Mouse (Mus musculus): ENCODE measurements at regions not wholly inside any gene's neighbourhood (a gene's known extent, or its start where the extent isn't known, plus 50 kb on each side); places are given as distances from the start of the nearest gene placed in this dataset.

GRCm38 (mm10) chr13:110895900-110896299, 358.9 kb upstream of the Actbl2 start:
- Histone ChIP-seq H3K4me2 (replicated peaks) (no peak overlapping the region), H3K27me3 (no peaks in the 10 kb centered on the region), H3K4me3 (no peak overlapping the region), H3K27ac (replicated peaks) (no peak overlapping the region), H3K4me1 (no peaks in the 10 kb centered on the region), H3K9me3 (no peaks in the 10 kb centered on the region), H3K36me3 (no peaks in the 10 kb centered on the region), H3K9ac (replicated peaks) (no peak overlapping the region)
- ATAC-seq (replicated peaks): no peak
- 54% methylated on average over 8 of the region's 8 CpGs for WGBS

GRCm38 (mm10) chr13:110897621-110898020, 357.2 kb upstream of the Actbl2 start:
- no peaks in the 10 kb centered on the region for H3K36me3 ChIP-seq
- no peak overlapping the region for H3K4me3 ChIP-seq
- H3K9me3 ChIP-seq: no peaks in the 10 kb centered on the region
- H3K4me2 ChIP-seq (replicated peaks): no peak overlapping the region
- no peak overlapping the region for H3K27ac ChIP-seq (replicated peaks)
- H3K9ac ChIP-seq (replicated peaks): no peak overlapping the region
- H3K4me1 ChIP-seq: no peaks in the 10 kb centered on the region
- WGBS: 64% methylated on average over 4 of the region's 4 CpGs
- no peaks in the 10 kb centered on the region for H3K27me3 ChIP-seq
- no peak for ATAC-seq (replicated peaks)

- Histone ChIP-seq H3K4me1 (no peaks in the 10 kb centered on the region), H3K27ac (replicated peaks) (no peak overlapping the region), H3K9me3 (no peaks in the 10 kb centered on the region), H3K36me3 (no peaks in the 10 kb centered on the region), H3K4me3 (no peak overlapping the region), H3K9ac (replicated peaks) (no peak overlapping the region), H3K4me2 (replicated peaks) (no peak overlapping the region), H3K27me3 (no peaks in the 10 kb centered on the region)
- no peak for ATAC-seq (replicated peaks)
- 64% methylated on average over 7 of the region's 7 CpGs for WGBS
These were observed 351.7 kb upstream of the Actbl2 start for GRCm38 (mm10) chr13:110902994-110903644.

- H3K36me3 ChIP-seq: no peaks in the 10 kb centered on the region
- no peak overlapping the region for H3K27ac ChIP-seq (replicated peaks)
- 63% methylated on average over 6 of the region's 6 CpGs for WGBS
- H3K4me3 ChIP-seq: no peak overlapping the region
- no peak overlapping the region for H3K9ac ChIP-seq (replicated peaks)
- H3K4me2 ChIP-seq (replicated peaks): no peak overlapping the region
- no peaks in the 10 kb centered on the region for H3K9me3 ChIP-seq
- H3K27me3 ChIP-seq: no peaks in the 10 kb centered on the region
- H3K4me1 ChIP-seq: no peaks in the 10 kb centered on the region
- no peak for ATAC-seq (replicated peaks)
These were observed 347.4 kb upstream of the Actbl2 start for GRCm38 (mm10) chr13:110907319-110907955.

GRCm38 (mm10) chr13:110911866-110912265, 342.9 kb upstream of the Actbl2 start:
- H3K9ac ChIP-seq (replicated peaks): no peak overlapping the region
- ATAC-seq (replicated peaks): no peak
- no peak overlapping the region for H3K27ac ChIP-seq (replicated peaks)
- H3K4me3 ChIP-seq: no peak overlapping the region
- no peaks in the 10 kb centered on the region for H3K4me1 ChIP-seq
- H3K27me3 ChIP-seq: no peaks in the 10 kb centered on the region
- no peak overlapping the region for H3K4me2 ChIP-seq (replicated peaks)
- H3K36me3 ChIP-seq: no peaks in the 10 kb centered on the region
- WGBS: 86% methylated on average over 7 of the region's 7 CpGs
- H3K9me3 ChIP-seq: no peaks in the 10 kb centered on the region

- Histone ChIP-seq H3K4me3 (no peak overlapping the region), H3K27me3 (no peaks in the 10 kb centered on the region)
- WGBS: 78% methylated on average over 4 of the region's 4 CpGs
These were observed 341.6 kb upstream of the Actbl2 start for GRCm38 (mm10) chr13:110913177-110913576.

GRCm38 (mm10) chr13:110913687-110914086, 341.1 kb upstream of the Actbl2 start:
- Histone ChIP-seq H3K9me3 (no peaks in the 10 kb centered on the region), H3K27ac (replicated peaks) (peak overlapping the region; percentile 31; the same call in 1 of the 2 replicates), H3K4me2 (replicated peaks) (no peak overlapping the region), H3K9ac (replicated peaks) (no peak overlapping the region), H3K36me3 (no peaks in the 10 kb centered on the region), H3K4me1 (no peaks in the 10 kb centered on the region), H3K27me3 (no peaks in the 10 kb centered on the region), H3K4me3 (no peak overlapping the region)
- ATAC-seq (replicated peaks): no peak
- 67% methylated on average over 5 of the region's 5 CpGs for WGBS

More at GRCm38 (mm10) chr13:110913177-110913576, 341.6 kb upstream of the Actbl2 start:
- Histone ChIP-seq H3K4me1 (no peaks in the 10 kb centered on the region), H3K4me2 (replicated peaks) (no peak overlapping the region), H3K27ac (replicated peaks) (peak overlapping the region; percentile 31; the same call in 1 of the 2 replicates), H3K9me3 (no peaks in the 10 kb centered on the region), H3K9ac (replicated peaks) (no peak overlapping the region), H3K36me3 (no peaks in the 10 kb centered on the region)
- no peak for ATAC-seq (replicated peaks)

- no peak overlapping the region for H3K9ac ChIP-seq (replicated peaks)
- 67% methylated on average over 1 of the region's 1 CpGs for WGBS
- no peak overlapping the region for H3K4me3 ChIP-seq
- ATAC-seq (replicated peaks): no peak
- H3K9me3 ChIP-seq: no peaks in the 10 kb centered on the region
- H3K4me2 ChIP-seq (replicated peaks): no peak overlapping the region
- no peaks in the 10 kb centered on the region for H3K27me3 ChIP-seq
- no peaks in the 10 kb centered on the region for H3K4me1 ChIP-seq
- no peak overlapping the region for H3K27ac ChIP-seq (replicated peaks)
- no peaks in the 10 kb centered on the region for H3K36me3 ChIP-seq
These were observed 339.7 kb upstream of the Actbl2 start for GRCm38 (mm10) chr13:110915161-110915560.

GRCm38 (mm10) chr13:110923936-110924335, 330.9 kb upstream of the Actbl2 start:
- no peak for ATAC-seq (replicated peaks)

GRCm38 (mm10) chr13:110924897-110925296, 329.9 kb upstream of the Actbl2 start:
- no peaks in the 10 kb centered on the region for H3K9me3 ChIP-seq
- H3K4me1 ChIP-seq: no peaks in the 10 kb centered on the region
- no peak for ATAC-seq (replicated peaks)
- no peak overlapping the region for H3K9ac ChIP-seq (replicated peaks)
- no peak overlapping the region for H3K4me3 ChIP-seq
- no peaks in the 10 kb centered on the region for H3K27me3 ChIP-seq
- no peak overlapping the region for H3K4me2 ChIP-seq (replicated peaks)
- H3K27ac ChIP-seq (replicated peaks): no peak overlapping the region
- no peaks in the 10 kb centered on the region for H3K36me3 ChIP-seq
- WGBS: 92% methylated on average over 3 of the region's 3 CpGs

More at GRCm38 (mm10) chr13:110923936-110924335, 330.9 kb upstream of the Actbl2 start:
- no peaks in the 10 kb centered on the region for H3K9me3 ChIP-seq
- H3K4me3 ChIP-seq: no peak overlapping the region
- 95% methylated on average over 5 of the region's 5 CpGs for WGBS
- no peak overlapping the region for H3K27ac ChIP-seq (replicated peaks)
- H3K27me3 ChIP-seq: no peaks in the 10 kb centered on the region
- no peaks in the 10 kb centered on the region for H3K36me3 ChIP-seq
- no peaks in the 10 kb centered on the region for H3K4me1 ChIP-seq
- H3K4me2 ChIP-seq (replicated peaks): no peak overlapping the region
- no peak overlapping the region for H3K9ac ChIP-seq (replicated peaks)

- Histone ChIP-seq H3K27ac (replicated peaks) (no peak overlapping the region), H3K9ac (replicated peaks) (no peak overlapping the region), H3K36me3 (no peaks in the 10 kb centered on the region), H3K4me2 (replicated peaks) (no peak overlapping the region), H3K27me3 (no peaks in the 10 kb centered on the region), H3K4me1 (no peaks in the 10 kb centered on the region), H3K4me3 (no peak overlapping the region), H3K9me3 (no peaks in the 10 kb centered on the region)
- ATAC-seq (replicated peaks): no peak
- 84% methylated on average over 3 of the region's 3 CpGs for WGBS
These were observed 326.7 kb upstream of the Actbl2 start for GRCm38 (mm10) chr13:110928143-110928542.

- Histone ChIP-seq H3K36me3 (no peaks in the 10 kb centered on the region), H3K27ac (replicated peaks) (no peak overlapping the region), H3K9ac (replicated peaks) (no peak overlapping the region), H3K9me3 (no peaks in the 10 kb centered on the region), H3K27me3 (no peaks in the 10 kb centered on the region), H3K4me2 (replicated peaks) (no peak overlapping the region), H3K4me3 (no peak overlapping the region), H3K4me1 (no peaks in the 10 kb centered on the region)
- no peak for ATAC-seq (replicated peaks)
- WGBS: 86% methylated on average over 3 of the region's 3 CpGs
These were observed 325.9 kb upstream of the Actbl2 start for GRCm38 (mm10) chr13:110928894-110929293.

GRCm38 (mm10) chr13:110929579-110929978, 325.2 kb upstream of the Actbl2 start:
- Histone ChIP-seq H3K9me3 (no peaks in the 10 kb centered on the region), H3K36me3 (no peaks in the 10 kb centered on the region), H3K27ac (replicated peaks) (no peak overlapping the region), H3K4me3 (no peak overlapping the region), H3K4me1 (no peaks in the 10 kb centered on the region), H3K4me2 (replicated peaks) (no peak overlapping the region), H3K9ac (replicated peaks) (no peak overlapping the region), H3K27me3 (no peaks in the 10 kb centered on the region)
- 87% methylated on average over 1 of the region's 1 CpGs for WGBS
- no peak for ATAC-seq (replicated peaks)
